Mouse (Mus musculus) midbrain, embryonic 13.5 days (tissue): Measurements from ENCODE around the gene Slc35c2. TPM values are rescaled to one million over a fixed set of nuclear protein-coding genes. Genes with fewer than 3 reads are reported as not detected.

Source experiments
- ATAC-seq: fragments of 200-750 bp; cut with Nextera tagmentation; 2 replicates; pipeline ENCODE4 v1.8.0; 2017; ENCODE audit warnings: mild to moderate bottlenecking, moderate TSS enrichment, moderate library complexity
- H3K27ac ChIP-seq: fragments of 300-500 bp; sonication (generic); 2 replicates; pipeline ENCODE4 v1.5.1; 2015; ENCODE audit warnings: inconsistent platforms, mild to moderate bottlenecking, moderate library complexity
- H3K27me3 ChIP-seq: fragments of 300-500 bp; sonication (generic); 2 replicates; pipeline ENCODE4 v1.6.1; 2015; ENCODE audit warnings: mild to moderate bottlenecking, inconsistent platforms
- H3K36me3 ChIP-seq: fragments of 300-500 bp; sonication (generic); 2 replicates; pipeline ENCODE4 v1.6.1; 2015; ENCODE audit warnings: mild to moderate bottlenecking, inconsistent platforms
- H3K4me1 ChIP-seq: fragments of 300-500 bp; sonication (generic); replicated peaks from 2 replicates; pipeline ENCODE4 v1.6.1; 2015; ENCODE audit warnings: inconsistent platforms
- H3K4me2 ChIP-seq: fragments of 300-500 bp; sonication (generic); replicated peaks from 2 replicates; pipeline ENCODE4 v1.6.1; 2015; ENCODE audit warnings: moderate library complexity, mild to moderate bottlenecking, inconsistent platforms
- H3K4me3 ChIP-seq: fragments of 300-500 bp; sonication (generic); replicated peaks from 2 replicates; pipeline ENCODE4 v1.5.1; 2015; ENCODE audit warnings: mild to moderate bottlenecking, inconsistent platforms
- H3K9ac ChIP-seq: fragments of 300-500 bp; sonication (generic); replicated peaks from 2 replicates; pipeline ENCODE4 v1.6.1; 2015; ENCODE audit warnings: mild to moderate bottlenecking, inconsistent platforms
- H3K9me3 ChIP-seq: fragments of 300-500 bp; sonication (generic); 2 replicates; pipeline ENCODE4 v1.6.1; 2016; ENCODE audit warnings: mild to moderate bottlenecking, inconsistent platforms
- WGBS: fragments of 180-500 bp; shearing (Covaris S2); methylation state at CpG from one replicate; pipeline ENCODE4 v1.1.7; 2015; 5-methylcytosine and 5-hydroxymethylcytosine counted together
- polyA plus RNA-seq: library from polyadenylated mRNA; unstranded; fragments of >200 nt; fragmentation: Nextera tagmentation; extraction: Ambion mirVana; gene quantifications from 2 replicates; pipeline ENCODE4 v1.2.1, GENCODE M21; 2015

The Slc35c2 gene
- polyA plus RNA-seq: 69.6 and 73.8 TPM in 2 replicates

DNA sequence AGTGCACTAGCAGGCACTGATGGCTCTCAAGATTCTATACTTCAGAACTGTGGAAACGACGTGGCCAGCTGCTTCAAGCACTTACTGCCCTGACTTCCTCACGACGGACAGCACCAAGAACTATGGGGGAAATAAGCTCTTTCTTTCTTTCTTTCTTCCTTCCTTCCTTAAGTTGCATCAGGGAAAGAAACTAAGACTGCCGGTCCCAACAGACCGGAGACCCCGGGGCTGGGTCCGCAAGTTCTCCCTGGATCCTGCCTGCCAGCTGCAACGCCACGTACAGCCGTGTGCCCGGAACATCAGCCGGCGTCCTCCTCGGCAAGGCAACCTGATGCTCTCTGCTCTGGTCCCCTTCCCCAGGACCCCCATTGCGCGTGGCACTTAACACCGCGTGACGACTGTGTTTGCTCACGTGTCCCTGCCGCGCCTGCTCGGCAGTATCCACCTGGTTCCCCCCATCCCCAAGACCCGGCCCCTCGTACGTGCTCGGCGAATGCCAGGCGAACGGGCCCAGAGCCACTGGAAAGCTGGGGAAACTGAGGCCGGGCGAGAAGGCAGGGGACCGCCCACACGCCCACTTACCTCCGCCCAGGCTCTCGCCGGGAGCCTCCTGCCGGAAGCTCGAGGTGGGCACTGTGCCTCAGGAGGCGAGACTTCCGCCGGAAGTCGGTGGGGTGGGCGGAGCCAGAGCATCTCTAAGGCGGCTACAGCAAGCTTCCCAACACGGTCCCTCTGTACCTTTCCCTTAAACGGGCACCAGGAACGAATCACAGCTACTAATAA, at the start of gene Slc35c2:
Gene Slc35c2, minus strand, starts transcription at position 668 of the 783 bp plus-strand sequence.
- Histone ChIP-seq H3K9ac (peak within 1 kb of the TSS; percentile 78), H3K4me3 (peak within 1 kb of the TSS; percentile 77), H3K27me3 (no peaks in the 10 kb centered on the region), H3K4me2 (peak within 1 kb of the TSS; percentile 98), H3K36me3 (peaks cover 43% of the 10 kb centered on the region), H3K27ac (peak within 1 kb of the TSS; percentile 66), H3K4me1 (peaks cover 38% of the 10 kb centered on the region), H3K9me3 (no peaks in the 10 kb centered on the region)
- WGBS: under 1% methylated on average over 49 of the region's 49 CpGs
- ATAC-seq: peak; percentile 95

DNA sequence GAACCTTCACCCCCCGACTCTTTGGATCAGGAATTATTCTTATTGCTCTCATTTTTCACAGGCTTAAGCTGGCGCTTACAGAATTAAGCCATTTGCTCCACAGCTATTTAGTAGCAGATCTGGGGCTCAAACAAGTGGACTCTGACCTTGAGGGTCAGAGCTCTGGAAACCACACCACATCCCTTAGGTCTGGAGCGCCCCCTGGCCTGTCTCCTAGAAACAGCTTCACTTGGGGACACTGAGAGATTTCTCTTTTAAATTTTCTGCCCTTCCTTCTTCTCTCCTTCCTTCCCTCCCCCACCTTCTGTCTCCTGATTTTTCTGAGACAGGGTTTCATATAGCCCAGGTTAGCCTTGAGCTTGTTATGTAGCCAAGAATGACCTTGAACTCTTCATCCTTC, 49.5 kb upstream of the Slc35c2 start:
- WGBS: 14% methylated on average over 3 of the region's 3 CpGs
- Histone ChIP-seq H3K27ac (no peak overlapping the region), H3K4me3 (no peak overlapping the region), H3K9ac (no peak overlapping the region), H3K4me1 (peaks cover 12% of the 10 kb centered on the region; the same call in 1 of the 2 replicates), H3K36me3 (no peaks in the 10 kb centered on the region), H3K4me2 (no peak overlapping the region), H3K27me3 (peaks cover 10% of the 10 kb centered on the region), H3K9me3 (no peaks in the 10 kb centered on the region)
- no peak for ATAC-seq

GRCm38 (mm10) chr2:165332610-165333210, 45.0 kb upstream of the Slc35c2 start:
- no peak overlapping the region for H3K9ac ChIP-seq

DNA sequence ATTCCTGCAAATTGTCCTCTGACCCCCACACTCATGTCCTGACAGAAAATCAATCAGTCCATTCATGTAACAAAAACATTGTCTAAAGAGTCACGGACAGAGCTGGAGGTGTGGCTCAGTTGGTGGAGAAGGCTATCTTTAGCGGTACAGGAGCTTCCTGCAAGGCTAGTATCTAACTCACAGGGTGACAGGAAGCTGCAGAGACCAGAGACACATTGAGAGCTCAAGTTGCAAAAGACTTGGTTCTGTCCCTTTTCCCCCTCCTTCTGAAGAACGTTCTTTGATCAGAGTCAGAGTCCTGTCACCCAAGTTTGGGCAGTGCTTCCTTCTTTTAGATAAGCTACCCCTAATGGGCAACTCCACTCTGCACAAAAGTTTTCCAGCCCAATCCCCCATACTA, 42.0 kb upstream of the Slc35c2 start:
- Histone ChIP-seq H3K9me3 (no peaks in the 10 kb centered on the region), H3K4me1 (peaks cover 31% of the 10 kb centered on the region), H3K36me3 (no peaks in the 10 kb centered on the region), H3K27me3 (peaks cover 9% of the 10 kb centered on the region; the same call in 1 of the 2 replicates), H3K9ac (no peak overlapping the region), H3K4me2 (no peak overlapping the region), H3K4me3 (no peak overlapping the region), H3K27ac (no peak overlapping the region)
- ATAC-seq: no peak
- 64% methylated on average over 3 of the region's 3 CpGs for WGBS

More at GRCm38 (mm10) chr2:165332610-165333210, 45.0 kb upstream of the Slc35c2 start:
- WGBS: 42% methylated on average over 14 of the region's 14 CpGs
- no peak for ATAC-seq
- H3K36me3 ChIP-seq: no peaks in the 10 kb centered on the region
- H3K4me1 ChIP-seq: peaks cover 15% of the 10 kb centered on the region
- peaks cover 9% of the 10 kb centered on the region; the same call in 1 of the 2 replicates for H3K27me3 ChIP-seq
- H3K4me3 ChIP-seq: no peak overlapping the region
- H3K27ac ChIP-seq: no peak overlapping the region
- H3K9me3 ChIP-seq: no peaks in the 10 kb centered on the region
- no peak overlapping the region for H3K4me2 ChIP-seq

DNA sequence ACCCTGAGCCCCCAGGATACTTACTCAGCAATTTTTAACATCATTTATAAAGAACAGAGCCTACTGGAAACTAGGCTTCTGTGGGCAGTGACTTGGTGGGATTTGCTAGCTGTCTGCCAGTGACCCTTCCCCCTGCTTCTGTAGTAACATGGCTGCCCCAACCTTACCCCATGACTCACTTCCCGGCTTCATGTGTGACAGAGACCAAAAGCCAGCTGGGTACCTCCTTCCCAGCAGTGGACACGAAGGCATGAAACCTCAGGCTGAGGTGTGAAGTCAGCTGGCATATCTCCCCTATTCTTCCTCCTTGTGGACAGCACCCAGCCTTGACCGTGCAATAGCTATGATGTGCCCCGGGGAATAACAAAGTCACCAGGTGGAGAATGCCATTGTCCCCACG, 41.1 kb upstream of the Slc35c2 start:
- Histone ChIP-seq H3K4me2 (no peak overlapping the region), H3K36me3 (no peaks in the 10 kb centered on the region), H3K27me3 (peaks cover 9% of the 10 kb centered on the region; the same call in 1 of the 2 replicates), H3K27ac (no peak overlapping the region), H3K9me3 (no peaks in the 10 kb centered on the region), H3K9ac (no peak overlapping the region), H3K4me1 (peaks cover 41% of the 10 kb centered on the region), H3K4me3 (no peak overlapping the region)
- WGBS: 83% methylated on average over 5 of the region's 5 CpGs
- ATAC-seq: no peak

GRCm38 (mm10) chr2:165327386-165327785, 39.7 kb upstream of the Slc35c2 start:
- peaks cover 6% of the 10 kb centered on the region; the same call in 1 of the 2 replicates for H3K27me3 ChIP-seq
- peak overlapping the region; percentile 95 for H3K27ac ChIP-seq
- peaks cover 46% of the 10 kb centered on the region for H3K4me1 ChIP-seq
- H3K9me3 ChIP-seq: no peaks in the 10 kb centered on the region
- no peaks in the 10 kb centered on the region for H3K36me3 ChIP-seq
- H3K4me2 ChIP-seq: peak overlapping the region; percentile 81
- no peak for ATAC-seq
- peak overlapping the region; percentile 81 for H3K4me3 ChIP-seq
- 39% methylated on average over 7 of the region's 7 CpGs for WGBS
- peak overlapping the region; percentile 75 for H3K9ac ChIP-seq

- H3K4me2 ChIP-seq: peak within 1 kb of the TSS; percentile 95
- WGBS: under 1% methylated on average over 55 of the region's 55 CpGs
- H3K9me3 ChIP-seq: no peaks in the 10 kb centered on the region
- peak; percentile 96 for ATAC-seq
- peak within 1 kb of the TSS; percentile 95 for H3K27ac ChIP-seq
- H3K27me3 ChIP-seq: peaks cover 6% of the 10 kb centered on the region; the same call in 1 of the 2 replicates
- peaks cover 54% of the 10 kb centered on the region for H3K4me1 ChIP-seq
- H3K36me3 ChIP-seq: no peaks in the 10 kb centered on the region
- H3K4me3 ChIP-seq: peak within 1 kb of the TSS; percentile 81
- H3K9ac ChIP-seq: peak within 1 kb of the TSS; percentile 95
Observed at GRCm38 (mm10) chr2:165326304-165327190, 38.9 kb upstream of the Slc35c2 start, which contains the start of gene Elmo2. Elmo2 (minus strand) TSS chr2:165326479.

DNA sequence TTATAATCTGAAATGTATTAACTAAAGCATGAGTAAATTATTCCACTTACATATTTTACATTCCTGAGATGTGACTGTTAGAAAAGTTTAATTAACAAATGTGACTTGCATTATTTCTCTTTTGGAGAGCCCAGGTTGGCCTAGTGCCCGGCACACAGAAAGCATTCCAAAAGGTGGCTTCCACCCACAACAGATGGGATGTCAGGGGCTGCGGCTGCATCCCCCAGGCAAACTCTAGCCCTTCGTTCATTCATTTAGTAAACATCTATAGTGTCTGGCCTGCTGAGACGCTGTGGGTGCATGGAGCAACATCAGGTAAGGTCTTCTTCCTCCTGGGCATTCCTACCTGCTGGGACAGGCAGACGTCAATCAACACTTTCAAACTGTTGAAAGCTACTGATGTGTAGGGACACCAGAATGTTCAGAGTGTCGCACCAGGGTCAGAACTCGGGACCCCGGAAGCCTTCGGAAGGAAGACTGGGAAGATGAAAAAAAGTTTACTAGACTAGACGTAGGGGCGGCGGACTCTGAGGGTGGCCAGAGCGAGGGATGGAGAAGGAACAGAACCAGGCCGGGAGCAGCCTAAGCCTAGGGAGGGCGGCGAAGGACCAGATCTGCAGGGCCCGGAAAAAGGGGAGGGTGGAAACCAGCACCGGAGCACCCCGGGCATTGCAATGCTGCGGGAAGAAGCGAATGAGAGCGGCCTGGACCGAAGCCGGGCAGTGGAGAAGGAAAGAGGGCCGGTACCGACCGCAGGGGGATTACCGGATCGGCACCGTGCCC, 38.0 kb upstream of the Slc35c2 start:
- ATAC-seq: peak; percentile 53
- Histone ChIP-seq H3K4me3 (peak overlapping the region; percentile 81), H3K4me2 (peak overlapping the region; percentile 95), H3K9me3 (no peaks in the 10 kb centered on the region), H3K27me3 (peaks cover 6% of the 10 kb centered on the region; the same call in 1 of the 2 replicates), H3K9ac (peak overlapping the region; percentile 95), H3K4me1 (peaks cover 62% of the 10 kb centered on the region), H3K36me3 (no peaks in the 10 kb centered on the region), H3K27ac (peak overlapping the region; percentile 63)
- under 1% methylated on average over 30 of the region's 30 CpGs for WGBS

DNA sequence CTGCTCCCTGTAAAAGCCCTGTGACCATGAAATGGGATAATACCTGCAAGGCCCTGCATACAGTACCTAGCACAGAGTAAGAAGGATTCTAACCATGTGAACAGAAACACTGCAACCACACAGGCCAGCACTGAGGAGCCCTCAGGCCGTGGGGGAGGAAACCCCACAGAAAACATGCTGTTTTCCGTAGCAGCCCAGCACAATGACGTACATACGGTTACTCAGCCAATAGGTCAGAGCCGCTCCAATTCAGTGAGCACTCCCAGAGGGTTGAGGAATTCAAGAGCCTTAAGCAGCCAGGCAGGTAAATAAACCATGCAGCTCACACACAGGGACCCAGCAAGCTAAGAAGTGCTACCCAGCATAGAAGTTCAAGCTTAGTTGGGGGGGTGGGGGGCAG, 36.3 kb upstream of the Slc35c2 start:
- no peaks in the 10 kb centered on the region for H3K36me3 ChIP-seq
- no peaks in the 10 kb centered on the region for H3K9me3 ChIP-seq
- 48% methylated on average over 5 of the region's 5 CpGs for WGBS
- no peak for ATAC-seq
- peak overlapping the region; percentile 81; the same call in 1 of the 2 replicates for H3K4me3 ChIP-seq
- peak overlapping the region; percentile 95 for H3K4me2 ChIP-seq
- no peak overlapping the region for H3K27ac ChIP-seq
- H3K27me3 ChIP-seq: no peaks in the 10 kb centered on the region
- H3K4me1 ChIP-seq: peaks cover 71% of the 10 kb centered on the region
- H3K9ac ChIP-seq: peak overlapping the region; percentile 42

GRCm38 (mm10) chr2:165323484-165323883, 35.8 kb upstream of the Slc35c2 start:
- Histone ChIP-seq H3K4me1 (peaks cover 76% of the 10 kb centered on the region), H3K9me3 (no peaks in the 10 kb centered on the region), H3K9ac (peak overlapping the region; percentile 42; the same call in 1 of the 2 replicates), H3K27me3 (no peaks in the 10 kb centered on the region), H3K36me3 (no peaks in the 10 kb centered on the region), H3K4me3 (0 out of 2 replicates have a peak overlapping the region, but pooled peaks have one; percentile 81), H3K4me2 (peak overlapping the region; percentile 95; the same call in 1 of the 2 replicates), H3K27ac (no peak overlapping the region)
- no peak for ATAC-seq
- WGBS: 63% methylated on average over 5 of the region's 5 CpGs
